Mouse (Mus musculus): ENCODE measurements around the gene Trpm2.

GRCm38 (mm10) chr10:77867546-77867945 lies 102.8 kb downstream of the Trpm2 start:
- TF ChIP-seq POLR2A (IDR thresholded peaks at IDR 0.05; ENCODE audit: control insufficient read depth, extremely low read depth, insufficient read depth, low read length, poor library complexity) (no peak), CTCF (IDR thresholded peaks at IDR 0.05; ENCODE audit: borderline replicate concordance, control insufficient read depth, extremely low read depth, insufficient read depth, low read length, poor library complexity) (no peak)

Measured in thymus, adult 2 months (tissue).